Mouse (Mus musculus) common myeloid progenitor, adult 5-6 weeks (primary cell): ENCODE data around the gene Fmnl3. TPM values are rescaled to one million over a fixed set of nuclear protein-coding genes. Genes with fewer than 3 reads are reported as not detected.
A peak's percentile ranks its signal among the peaks of the same experiment; 100 is the strongest.
"Not testable (repeated sequence)": the region's sequence is repeated elsewhere in the genome, so short reads cannot be mapped to it uniquely, and the experiment has no call there.

ENCODE experiments used
- ATAC-seq: replicated peaks from 2 replicates; pipeline ENCODE4 v1.8.0; 2016; ENCODE audit warnings: low read depth, mild to moderate bottlenecking, moderate TSS enrichment, inconsistent platforms; ENCODE audit not compliant: poor library complexity, severe bottlenecking
- total RNA-seq: library from RNA; stranded (forward); fragments of 200-1000, 187-1606 nt; gene quantifications from 2 replicates; pipeline ENCODE4 v1.2.3, GENCODE M21; 2017

Fmnl3 gene
- total RNA-seq, 1 experiment from 2014 or later: 9.6 TPM

GRCm38 (mm10) chr15:99390472-99391401 is 20.5 kb upstream of the Fmnl3 start:
- ATAC-seq: no peak

GRCm38 (mm10) chr15:99387976-99388375 is 17.7 kb upstream of the Fmnl3 start:
- peak; percentile 45 for ATAC-seq

- no peak for ATAC-seq
Measured at GRCm38 (mm10) chr15:99386796-99387195, 16.5 kb upstream of the Fmnl3 start.

GRCm38 (mm10) chr15:99386110-99386509 is 15.8 kb upstream of the Fmnl3 start:
- not testable (repeated sequence) for ATAC-seq

GRCm38 (mm10) chr15:99384071-99384470 is 13.8 kb upstream of the Fmnl3 start:
- ATAC-seq: no peak

GRCm38 (mm10) chr15:99382893-99383292 is 12.6 kb upstream of the Fmnl3 start:
- ATAC-seq: no peak

GRCm38 (mm10) chr15:99376240-99376639 is 6.0 kb upstream of the Fmnl3 start:
- no peak for ATAC-seq

GRCm38 (mm10) chr15:99375581-99375980 is 5.3 kb upstream of the Fmnl3 start:
- ATAC-seq: no peak

- no peak for ATAC-seq
Measured at GRCm38 (mm10) chr15:99375036-99375435, 4.8 kb upstream of the Fmnl3 start.

- no peak for ATAC-seq
Measured at GRCm38 (mm10) chr15:99372761-99373160, 2.5 kb upstream of the Fmnl3 start.

- no peak for ATAC-seq
Measured at GRCm38 (mm10) chr15:99371526-99372340, 1.5 kb upstream of the Fmnl3 start.

GRCm38 (mm10) chr15:99369391-99370171 is 701 bp downstream of the Fmnl3 start:
- no peak for ATAC-seq

GRCm38 (mm10) chr15:99368583-99369266 is 1.6 kb downstream of the Fmnl3 start:
- ATAC-seq: no peak

GRCm38 (mm10) chr15:99364921-99365320 is 5.4 kb downstream of the Fmnl3 start:
- peak; percentile 81 for ATAC-seq

- no peak for ATAC-seq
Measured at GRCm38 (mm10) chr15:99364022-99364530, 6.2 kb downstream of the Fmnl3 start.

- no peak for ATAC-seq
Measured at GRCm38 (mm10) chr15:99358952-99359351, 11.3 kb downstream of the Fmnl3 start.

GRCm38 (mm10) chr15:99356462-99356861 is 13.8 kb downstream of the Fmnl3 start:
- ATAC-seq: no peak

GRCm38 (mm10) chr15:99355660-99356059 is 14.6 kb downstream of the Fmnl3 start:
- ATAC-seq: no peak

GRCm38 (mm10) chr15:99352306-99352705 is 18.0 kb downstream of the Fmnl3 start:
- ATAC-seq: no peak
